Mouse (Mus musculus): Measurements from ENCODE around the gene Zdhhc11. TPM values are rescaled to one million over a fixed set of nuclear protein-coding genes. Genes with fewer than 3 reads are reported as not detected.
"Not testable (repeated sequence)": the region's sequence is repeated elsewhere in the genome, so short reads cannot be mapped to it uniquely, and the experiment has no call there.

Zdhhc11 gene
- polyA plus RNA-seq, 1 experiment from 2014 or later: not detected

- not testable (repeated sequence) for H3K36me3 ChIP-seq (replicated peaks); H3K27ac ChIP-seq (replicated peaks); H3K4me2 ChIP-seq; H3K4me3 ChIP-seq (replicated peaks); H3K9ac ChIP-seq; ATAC-seq (ENCODE audit: insufficient read depth); H3K9me3 ChIP-seq (replicated peaks)
- peaks cover 24% of the 10 kb centered on the region for H3K4me1 ChIP-seq (replicated peaks)
- H3K27me3 ChIP-seq: peaks cover 63% of the 10 kb centered on the region
- 75% methylated on average over 4 of the region's 4 CpGs for WGBS (ENCODE audit: insufficient replicate concordance)
Observed at GRCm38 (mm10) chr13:74006881-74007280, 43.2 kb downstream of the Zdhhc11 start.

- not testable (repeated sequence) for H3K4me3 ChIP-seq (replicated peaks)
Observed at GRCm38 (mm10) chr13:74008216-74008615, 44.6 kb downstream of the Zdhhc11 start.

GRCm38 (mm10) chr13:74008948-74009718 is 45.5 kb downstream of the Zdhhc11 start, which contains the start of gene Tppp:
Gene Tppp, plus strand, starts transcription at chr13:74009407.
- Histone ChIP-seq H3K4me3 (replicated peaks) (peak within 1 kb of the TSS; percentile 58), H3K9ac (peak within 1 kb of the TSS; percentile 46; the same call in 1 of the 2 replicates), H3K27me3 (peaks cover 86% of the 10 kb centered on the region), H3K4me2 (peak within 1 kb of the TSS; percentile 92), H3K9me3 (replicated peaks) (no peaks in the 10 kb centered on the region), H3K4me1 (replicated peaks) (peaks cover 24% of the 10 kb centered on the region), H3K27ac (replicated peaks) (no peak within 1 kb of the TSS), H3K36me3 (replicated peaks) (no peaks in the 10 kb centered on the region)
- under 1% methylated on average over 56 of the region's 56 CpGs for WGBS (ENCODE audit: insufficient replicate concordance)
- ATAC-seq (ENCODE audit: insufficient read depth): peak; percentile 97

More at GRCm38 (mm10) chr13:74008216-74008615, 44.6 kb downstream of the Zdhhc11 start:
- Histone ChIP-seq H3K27me3 (peaks cover 76% of the 10 kb centered on the region), H3K4me1 (replicated peaks) (peaks cover 24% of the 10 kb centered on the region)
- not testable (repeated sequence) for H3K4me2 ChIP-seq; H3K36me3 ChIP-seq (replicated peaks); H3K9ac ChIP-seq; ATAC-seq (ENCODE audit: insufficient read depth); H3K27ac ChIP-seq (replicated peaks); H3K9me3 ChIP-seq (replicated peaks)
- WGBS (ENCODE audit: insufficient replicate concordance): 70% methylated on average over 2 of the region's 2 CpGs

- ATAC-seq (ENCODE audit: insufficient read depth): peak; percentile 10; the same call in 1 of the 2 replicates
- H3K4me3 ChIP-seq (replicated peaks): peak overlapping the region; percentile 58
Observed at GRCm38 (mm10) chr13:74009791-74010614, 46.4 kb downstream of the Zdhhc11 start.

GRCm38 (mm10) chr13:74010678-74011077 is 47.0 kb downstream of the Zdhhc11 start:
- Histone ChIP-seq H3K4me1 (replicated peaks) (peaks cover 24% of the 10 kb centered on the region), H3K9me3 (replicated peaks) (no peaks in the 10 kb centered on the region), H3K9ac (no peak overlapping the region), H3K36me3 (replicated peaks) (no peaks in the 10 kb centered on the region), H3K4me2 (peak overlapping the region; percentile 92), H3K4me3 (replicated peaks) (peak overlapping the region; percentile 58; the same call in 1 of the 2 replicates), H3K27me3 (peaks cover 93% of the 10 kb centered on the region), H3K27ac (replicated peaks) (no peak overlapping the region)
- 4% methylated on average over 3 of the region's 3 CpGs for WGBS (ENCODE audit: insufficient replicate concordance)
- ATAC-seq (ENCODE audit: insufficient read depth): no peak

More at GRCm38 (mm10) chr13:74009791-74010614, 46.4 kb downstream of the Zdhhc11 start:
- no peak overlapping the region for H3K27ac ChIP-seq (replicated peaks)
- no peaks in the 10 kb centered on the region for H3K36me3 ChIP-seq (replicated peaks)
- peaks cover 24% of the 10 kb centered on the region for H3K4me1 ChIP-seq (replicated peaks)
- H3K9me3 ChIP-seq (replicated peaks): no peaks in the 10 kb centered on the region
- H3K27me3 ChIP-seq: peaks cover 90% of the 10 kb centered on the region
- H3K4me2 ChIP-seq: peak overlapping the region; percentile 92
- no peak overlapping the region for H3K9ac ChIP-seq
- WGBS (ENCODE audit: insufficient replicate concordance): 1% methylated on average over 55 of the region's 55 CpGs

GRCm38 (mm10) chr13:74015908-74016307 is 52.3 kb downstream of the Zdhhc11 start:
- Histone ChIP-seq H3K9ac (no peak overlapping the region), H3K27me3 (peaks cover 45% of the 10 kb centered on the region), H3K4me2 (no peak overlapping the region), H3K4me1 (replicated peaks) (peaks cover 9% of the 10 kb centered on the region), H3K9me3 (replicated peaks) (no peaks in the 10 kb centered on the region), H3K4me3 (replicated peaks) (no peak overlapping the region), H3K36me3 (replicated peaks) (no peaks in the 10 kb centered on the region), H3K27ac (replicated peaks) (no peak overlapping the region)
- 58% methylated on average over 4 of the region's 4 CpGs for WGBS (ENCODE audit: insufficient replicate concordance)
- ATAC-seq (ENCODE audit: insufficient read depth): no peak

GRCm38 (mm10) chr13:74017426-74017825 is 53.8 kb downstream of the Zdhhc11 start:
- no peak overlapping the region for H3K27ac ChIP-seq (replicated peaks)
- H3K4me1 ChIP-seq (replicated peaks): peaks cover 9% of the 10 kb centered on the region
- no peak overlapping the region for H3K9ac ChIP-seq
- H3K9me3 ChIP-seq (replicated peaks): no peaks in the 10 kb centered on the region
- no peak for ATAC-seq (ENCODE audit: insufficient read depth)
- no peak overlapping the region; the same call in 1 of the 2 replicates for H3K4me2 ChIP-seq
- H3K36me3 ChIP-seq (replicated peaks): no peaks in the 10 kb centered on the region
- WGBS (ENCODE audit: insufficient replicate concordance): 25% methylated on average over 4 of the region's 4 CpGs
- H3K4me3 ChIP-seq (replicated peaks): no peak overlapping the region
- peaks cover 30% of the 10 kb centered on the region for H3K27me3 ChIP-seq

GRCm38 (mm10) chr13:74019006-74019405 is 55.4 kb downstream of the Zdhhc11 start:
- H3K4me1 ChIP-seq (replicated peaks); H3K4me3 ChIP-seq (replicated peaks); H3K9me3 ChIP-seq (replicated peaks); H3K9ac ChIP-seq; H3K36me3 ChIP-seq (replicated peaks); ATAC-seq (ENCODE audit: insufficient read depth); H3K27ac ChIP-seq (replicated peaks); H3K4me2 ChIP-seq: not testable (repeated sequence)
- peaks cover 14% of the 10 kb centered on the region for H3K27me3 ChIP-seq
- 70% methylated on average over 8 of the region's 8 CpGs for WGBS (ENCODE audit: insufficient replicate concordance)

- no peak overlapping the region for H3K4me3 ChIP-seq (replicated peaks)
- no peaks in the 10 kb centered on the region for H3K9me3 ChIP-seq (replicated peaks)
- 49% methylated on average over 4 of the region's 4 CpGs for WGBS (ENCODE audit: insufficient replicate concordance)
- H3K36me3 ChIP-seq (replicated peaks): no peaks in the 10 kb centered on the region
- H3K27me3 ChIP-seq: no peaks in the 10 kb centered on the region
- H3K4me2 ChIP-seq: no peak overlapping the region
- H3K4me1 ChIP-seq (replicated peaks): no peaks in the 10 kb centered on the region; the same call in 1 of the 2 replicates
- no peak overlapping the region for H3K9ac ChIP-seq
- H3K27ac ChIP-seq (replicated peaks): no peak overlapping the region
- ATAC-seq (ENCODE audit: insufficient read depth): peak; percentile 45; the same call in 1 of the 2 replicates
Observed at GRCm38 (mm10) chr13:74025151-74026081, 61.8 kb downstream of the Zdhhc11 start.

GRCm38 (mm10) chr13:74026215-74026614 is 62.6 kb downstream of the Zdhhc11 start:
- Histone ChIP-seq H3K9ac (no peak overlapping the region), H3K36me3 (replicated peaks) (no peaks in the 10 kb centered on the region), H3K9me3 (replicated peaks) (no peaks in the 10 kb centered on the region), H3K27me3 (no peaks in the 10 kb centered on the region), H3K4me2 (no peak overlapping the region), H3K4me3 (replicated peaks) (no peak overlapping the region), H3K4me1 (replicated peaks) (no peaks in the 10 kb centered on the region; the same call in 1 of the 2 replicates), H3K27ac (replicated peaks) (no peak overlapping the region)
- ATAC-seq (ENCODE audit: insufficient read depth): 0 out of 2 replicates have a peak, but pooled peaks have one; percentile 33
- 27% methylated on average over 2 of the region's 2 CpGs for WGBS (ENCODE audit: insufficient replicate concordance)

All from liver, embryonic 15.5 days (tissue).